Mouse (Mus musculus) ES-E14 (cell line): ENCODE measurements at regions not wholly inside any gene's neighbourhood (a gene's known extent, or its start where the extent isn't known, plus 50 kb on each side); places are given as distances from the start of the nearest gene placed in this dataset.

Experiments used
- DNase-seq: peaks from one replicate; pipeline ENCODE4 v3.0.0-alpha.2; 2013; ENCODE audit warnings: low read depth, low spot score
- H3K27ac ChIP-seq: 2 replicates; pipeline ENCODE4 v1.5.1; 2012; ENCODE audit warnings: low read depth, mild to moderate bottlenecking, low read length, moderate library complexity, mixed read lengths; ENCODE audit not compliant: poor library complexity, insufficient read depth, severe bottlenecking
- H3K36me3 ChIP-seq: 2 replicates; pipeline ENCODE4 v1.6.1; 2012; ENCODE audit warnings: mild to moderate bottlenecking, low read length, moderate library complexity, mixed read lengths; ENCODE audit not compliant: control insufficient read depth, poor library complexity, insufficient read depth, severe bottlenecking
- H3K4me1 ChIP-seq, 2 experiments: fragments of 150-350 bp in 1 of 2; sonication (generic) in 1 of 2; 2 replicates each; pipeline ENCODE4 v1.6.1; 2012; ENCODE audit warnings: low read length in 2 of 2, mild to moderate bottlenecking in 1 of 2, mixed read lengths in 1 of 2; ENCODE audit not compliant: control insufficient read depth in 2 of 2, insufficient read depth in 2 of 2, poor library complexity in 1 of 2
- H3K4me3 ChIP-seq, 2 experiments: fragments of 150-350 bp in 1 of 2; sonication (generic) in 1 of 2; 2 replicates each; pipeline ENCODE4 v1.5.1; 2012; ENCODE audit warnings: low read length in 2 of 2, low read depth in 1 of 2, mild to moderate bottlenecking in 1 of 2, mixed read lengths in 1 of 2; ENCODE audit not compliant: insufficient read depth in 1 of 2, poor library complexity in 1 of 2, severe bottlenecking in 1 of 2
- H3K9ac ChIP-seq: 2 replicates; pipeline ENCODE4 v1.6.1; 2012; ENCODE audit warnings: low read depth, mild to moderate bottlenecking, low read length, mixed read lengths; ENCODE audit not compliant: poor library complexity, insufficient read depth, severe bottlenecking
- H3K9me3 ChIP-seq: fragments of 150-350 bp; sonication (generic); 2 replicates; pipeline ENCODE4 v1.6.1; 2012; ENCODE audit warnings: low read depth, mild to moderate bottlenecking, low read length; ENCODE audit not compliant: control insufficient read depth, insufficient read depth
- CHD2 ChIP-seq: IDR thresholded peaks from 2 replicates; pipeline ENCODE4 v1.6.1; 2014; ENCODE audit warnings: mild to moderate bottlenecking, low read depth, low read length, inconsistent platforms
- HCFC1 ChIP-seq: IDR thresholded peaks from 2 replicates; pipeline ENCODE4 v1.6.1; 2012; ENCODE audit warnings: low read length, inconsistent platforms, borderline replicate concordance; ENCODE audit not compliant: insufficient read depth
- MAFK ChIP-seq: IDR thresholded peaks from 2 replicates; pipeline ENCODE4 v1.6.1; 2014; ENCODE audit warnings: mild to moderate bottlenecking, low read depth, low read length, inconsistent platforms; ENCODE audit not compliant: insufficient read depth
- ZC3H11A ChIP-seq: IDR thresholded peaks from 2 replicates; pipeline ENCODE4 v1.6.1; 2012; ENCODE audit warnings: low read depth, mild to moderate bottlenecking, inconsistent platforms, low read length, borderline replicate concordance
- ZNF384 ChIP-seq: IDR thresholded peaks from 2 replicates; pipeline ENCODE4 v1.6.1; 2012; ENCODE audit warnings: low read depth, low read length, inconsistent platforms
- in situ Hi-C, 2 experiments: fragments of 600-800 bp; cut with MboI; formaldehyde crosslinking; loops; one replicate each; pipeline ENCODE4 v1.15.1; 2025; ENCODE audit warnings: low sequenced_read_pairs in 2 of 2, inconsistent platforms in 1 of 2; ENCODE audit not compliant: unreplicated experiment in 2 of 2

DNA sequence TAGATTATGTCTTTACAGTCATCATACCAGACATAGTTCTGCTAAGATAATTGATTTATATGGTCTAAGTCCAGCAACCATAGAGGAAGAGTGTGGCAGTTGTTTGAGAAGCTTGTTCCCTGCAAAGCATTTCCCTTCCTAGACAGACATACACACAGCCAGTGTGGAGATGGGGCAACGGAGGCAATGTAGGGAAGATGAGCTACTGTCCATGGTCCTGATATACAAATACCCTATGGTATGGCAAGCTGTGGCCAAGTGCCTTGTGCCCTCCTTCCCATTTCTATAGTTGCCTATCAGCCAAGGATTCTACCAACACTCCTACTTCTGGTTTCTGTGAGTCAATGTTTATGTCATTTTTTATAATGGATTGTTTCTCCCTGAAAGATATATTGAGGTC is 145.6 kb downstream of the Edn1 start:
- Histone ChIP-seq H3K36me3 (no peaks in the 10 kb centered on the region), H3K27ac (no peak overlapping the region), H3K4me1 (no peaks in the 10 kb centered on the region), H3K9ac (no peak overlapping the region), H3K4me3 (no peak overlapping the region), H3K9me3 (no peaks in the 10 kb centered on the region)
- peak; percentile 27 for DNase-seq
- no peak for TF ChIP-seq ZC3H11A
- TF ChIP-seq CHD2 = no peak
- TF ChIP-seq MAFK = no peak
- no peak for TF ChIP-seq ZNF384
- no peak for TF ChIP-seq HCFC1
- in situ Hi-C loops = no loop called here

DNA sequence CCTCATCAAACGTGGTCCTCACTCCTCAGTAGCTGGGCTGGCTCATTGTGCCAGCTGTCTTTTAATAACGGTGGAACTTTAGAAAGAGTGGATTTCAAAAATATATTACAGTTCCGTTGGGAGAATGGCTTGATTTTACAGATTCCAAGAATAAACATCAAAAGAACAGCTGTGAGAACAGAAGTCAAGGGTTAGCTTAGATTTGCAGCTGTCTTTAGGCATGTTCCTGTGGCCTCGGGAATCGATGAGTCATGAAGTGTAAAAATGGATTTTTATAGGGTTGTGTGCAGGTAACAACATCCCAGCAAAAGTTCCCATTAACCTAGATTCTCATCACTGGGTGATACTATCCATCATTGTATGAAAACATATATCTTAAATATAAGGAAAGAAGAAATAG is 152.4 kb downstream of the Edn1 start:
- Histone ChIP-seq H3K4me3 (no peak overlapping the region), H3K9me3 (no peaks in the 10 kb centered on the region), H3K9ac (no peak overlapping the region), H3K4me1 (no peaks in the 10 kb centered on the region), H3K36me3 (no peaks in the 10 kb centered on the region), H3K27ac (no peak overlapping the region)
- in situ Hi-C loops = no loop called here
- TF ChIP-seq ZC3H11A = no peak
- no peak for TF ChIP-seq ZNF384
- TF ChIP-seq HCFC1 = no peak
- TF ChIP-seq MAFK = no peak
- TF ChIP-seq CHD2 = no peak
- DNase-seq = no peak

DNA sequence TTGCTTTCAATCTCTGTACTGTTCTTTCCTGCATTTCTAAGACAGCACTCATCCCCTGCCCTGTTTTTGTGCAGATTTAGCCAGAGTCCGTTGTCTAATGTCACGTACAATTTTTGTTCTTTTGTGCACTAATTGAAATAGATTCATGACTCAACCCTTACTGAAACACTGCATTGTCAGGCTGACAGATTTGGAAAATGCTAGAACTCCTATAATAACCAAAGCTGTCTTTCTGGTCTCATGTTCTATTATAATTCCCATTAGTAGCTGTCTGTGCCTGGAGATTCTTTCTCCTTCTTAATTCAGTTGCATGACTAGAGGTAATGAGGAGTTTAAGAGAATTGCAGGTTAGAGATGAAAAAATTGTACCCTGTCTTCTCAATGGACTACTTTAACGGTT is 158.6 kb downstream of the Edn1 start:
- in situ Hi-C loops = no loop called here
- Histone ChIP-seq H3K4me3 (no peak overlapping the region), H3K9ac (no peak overlapping the region), H3K4me1 (no peaks in the 10 kb centered on the region), H3K27ac (no peak overlapping the region), H3K36me3 (no peaks in the 10 kb centered on the region), H3K9me3 (no peaks in the 10 kb centered on the region)
- no peak for DNase-seq
- no peak for TF ChIP-seq HCFC1
- TF ChIP-seq MAFK = no peak
- no peak for TF ChIP-seq ZNF384
- TF ChIP-seq CHD2 = no peak
- no peak for TF ChIP-seq ZC3H11A

DNA sequence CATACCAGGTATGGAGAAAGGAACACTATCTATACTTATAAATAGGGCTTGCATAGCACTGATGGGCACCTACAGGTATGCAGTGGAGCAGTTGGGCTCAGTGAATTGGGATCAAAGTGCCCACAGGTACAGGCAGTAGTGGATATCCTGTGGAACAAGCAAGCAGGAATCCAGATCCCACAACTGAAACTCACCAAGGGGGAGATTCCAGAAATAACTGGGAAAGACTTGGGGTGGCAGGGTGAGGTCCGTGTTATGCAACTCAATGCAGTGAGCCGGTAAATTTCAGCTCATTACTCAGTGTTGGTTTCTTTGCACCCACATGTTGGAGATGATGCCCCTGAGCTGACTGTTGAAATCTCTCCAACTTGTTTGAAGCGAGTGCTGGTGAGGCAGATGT is 177.5 kb downstream of the Edn1 start:
- H3K36me3 ChIP-seq = no peaks in the 10 kb centered on the region
- no peak overlapping the region for H3K4me3 ChIP-seq
- H3K9me3 ChIP-seq = no peaks in the 10 kb centered on the region
- no peak for DNase-seq
- in situ Hi-C loops = no loop called here
- no peak overlapping the region for H3K9ac ChIP-seq
- TF ChIP-seq ZC3H11A (no peak), HCFC1 (no peak), ZNF384 (no peak), CHD2 (no peak), MAFK (no peak)
- H3K4me1 ChIP-seq = no peaks in the 10 kb centered on the region
- no peak overlapping the region for H3K27ac ChIP-seq
